Mouse (Mus musculus) frontal cortex, adult (tissue): ENCODE measurements at regions not wholly inside any gene's neighbourhood (a gene's known extent, or its start where the extent isn't known, plus 50 kb on each side); places are given as distances from the start of the nearest gene placed in this dataset.
"Not testable (repeated sequence)": the region's sequence is repeated elsewhere in the genome, so short reads cannot be mapped to it uniquely, and the experiment has no call there.

Source experiments
- ATAC-seq: cut with Nextera tagmentation; 2 replicates; pipeline ENCODE4 v1.9.2; 2017; ENCODE audit warnings: mild to moderate bottlenecking, moderate library complexity, mixed read lengths; ENCODE audit not compliant: low TSS enrichment

DNA sequence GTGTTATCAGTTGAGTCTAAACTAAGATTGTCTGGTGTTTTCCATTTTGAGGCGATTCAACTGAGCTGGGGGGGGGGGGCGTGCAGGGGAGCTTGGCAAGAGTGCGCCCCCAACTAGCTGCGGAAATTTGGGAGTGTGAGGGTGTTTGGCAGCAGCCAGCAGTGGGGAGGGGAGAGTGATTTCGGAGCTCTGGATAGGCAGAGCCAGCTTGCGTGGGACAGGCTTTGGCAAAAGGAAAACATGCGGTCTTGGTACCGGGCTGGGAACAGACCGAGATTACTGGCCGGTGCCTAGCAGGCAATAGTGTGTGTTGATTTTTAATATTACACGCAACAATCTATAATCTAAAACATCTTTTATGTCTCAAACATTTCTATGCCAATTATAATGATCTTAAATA is 199.4 kb upstream of the Cdk6 start:
- ATAC-seq = peak; percentile 44; the same call in 1 of the 2 replicates

DNA sequence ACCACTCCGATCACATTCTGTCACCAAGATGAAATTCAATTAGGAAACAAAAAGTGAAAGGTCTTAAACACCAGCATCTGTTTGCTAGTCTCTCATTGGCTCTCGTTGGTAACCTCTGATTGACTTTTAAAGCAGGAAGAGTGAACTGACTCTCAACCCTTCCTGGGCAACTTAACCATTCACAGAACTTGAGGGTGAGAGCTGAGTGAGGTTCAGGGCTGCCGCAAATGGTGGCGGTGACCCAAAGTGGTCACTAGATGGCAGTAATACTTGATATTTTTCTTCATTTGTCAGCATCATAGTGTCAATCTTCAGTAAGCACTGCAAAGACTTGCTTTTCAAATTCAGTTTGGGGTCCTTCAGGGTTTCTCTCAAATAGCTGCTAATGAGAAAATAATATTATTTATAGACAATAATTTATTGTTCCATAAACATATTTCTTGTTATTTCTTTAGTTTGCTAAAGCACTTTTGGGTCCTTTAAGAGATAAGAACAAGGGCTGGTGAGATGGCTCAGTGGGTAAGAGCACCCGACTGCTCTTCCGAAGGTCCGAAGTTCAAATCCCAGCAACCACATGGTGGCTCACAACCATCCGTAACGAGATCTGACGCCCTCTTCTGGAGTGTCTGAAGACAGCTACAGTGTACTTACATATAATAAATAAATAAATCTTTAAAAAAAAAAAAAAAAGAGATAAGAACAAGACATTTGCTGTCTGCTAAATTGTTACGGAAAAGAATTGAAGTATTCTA is 194.6 kb upstream of the Cdk6 start:
- peak; percentile 85 for ATAC-seq

DNA sequence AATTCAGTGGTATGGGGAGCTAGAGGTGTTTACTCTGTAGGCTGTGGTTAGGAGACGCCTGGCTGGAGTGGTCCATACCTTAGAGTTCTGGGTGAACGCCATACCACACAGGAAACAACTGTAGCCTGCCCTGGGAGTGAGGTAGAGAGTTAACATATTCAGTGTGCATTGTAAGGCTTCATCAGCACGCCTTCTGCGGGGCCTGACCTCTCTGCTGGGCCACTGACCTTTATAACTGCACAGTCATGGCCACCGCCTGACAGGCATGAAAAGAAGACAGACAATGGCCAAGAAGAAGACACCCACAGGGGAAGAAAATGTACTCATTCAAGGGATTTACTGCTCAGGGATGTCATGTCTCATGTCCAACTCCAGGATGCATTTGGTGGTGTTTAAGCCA is 191.4 kb upstream of the Cdk6 start:
- ATAC-seq = not testable (repeated sequence)

DNA sequence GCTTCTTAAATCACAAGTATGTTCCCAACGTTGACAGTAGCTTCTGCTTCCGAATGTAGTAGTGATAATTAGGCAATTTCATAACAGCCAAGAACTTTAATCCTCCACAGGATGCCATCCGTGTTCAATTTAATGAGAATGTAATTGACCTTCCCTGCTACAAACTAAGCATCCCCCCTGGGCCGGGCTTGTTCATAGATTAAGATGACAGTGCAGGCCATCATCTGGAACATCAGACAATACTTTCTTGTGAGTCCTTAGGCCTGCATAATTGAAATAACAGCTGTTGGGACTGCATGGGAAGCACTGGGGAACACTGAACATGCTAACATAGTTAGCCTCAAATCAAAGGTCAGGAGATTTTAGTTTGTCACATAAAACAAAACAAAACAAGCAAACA is 190.5 kb upstream of the Cdk6 start:
- not testable (repeated sequence) for ATAC-seq

DNA sequence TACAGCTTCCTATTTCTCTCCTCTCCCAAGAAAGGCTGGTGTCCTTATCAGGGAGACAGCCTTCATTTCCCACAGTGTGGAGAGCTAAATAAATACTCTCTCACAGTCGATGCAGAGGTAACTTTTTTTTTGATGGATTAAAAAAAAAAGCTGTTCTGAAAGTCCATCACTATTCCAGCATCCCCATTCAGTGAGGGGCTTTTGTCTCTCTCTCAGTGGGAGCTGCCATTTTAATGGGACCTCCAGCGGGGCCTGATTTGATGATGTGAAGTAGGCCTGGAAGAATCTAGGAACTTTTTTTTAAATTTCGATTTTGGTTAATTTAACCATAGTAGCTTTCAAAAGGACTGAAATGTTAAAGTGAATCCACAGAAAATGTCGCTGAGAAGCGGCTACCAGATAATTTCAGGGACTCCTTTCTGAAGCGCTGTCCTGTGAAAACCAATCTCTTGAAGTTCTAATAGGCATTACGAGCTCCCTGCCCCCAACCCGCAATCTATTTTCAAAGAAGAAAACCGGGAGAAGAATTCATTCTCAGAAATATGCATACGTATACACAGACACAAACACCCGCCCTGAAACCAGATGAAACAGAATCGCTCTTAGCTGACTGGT is 189.6 kb upstream of the Cdk6 start:
- ATAC-seq = peak; percentile 42; the same call in 1 of the 2 replicates

DNA sequence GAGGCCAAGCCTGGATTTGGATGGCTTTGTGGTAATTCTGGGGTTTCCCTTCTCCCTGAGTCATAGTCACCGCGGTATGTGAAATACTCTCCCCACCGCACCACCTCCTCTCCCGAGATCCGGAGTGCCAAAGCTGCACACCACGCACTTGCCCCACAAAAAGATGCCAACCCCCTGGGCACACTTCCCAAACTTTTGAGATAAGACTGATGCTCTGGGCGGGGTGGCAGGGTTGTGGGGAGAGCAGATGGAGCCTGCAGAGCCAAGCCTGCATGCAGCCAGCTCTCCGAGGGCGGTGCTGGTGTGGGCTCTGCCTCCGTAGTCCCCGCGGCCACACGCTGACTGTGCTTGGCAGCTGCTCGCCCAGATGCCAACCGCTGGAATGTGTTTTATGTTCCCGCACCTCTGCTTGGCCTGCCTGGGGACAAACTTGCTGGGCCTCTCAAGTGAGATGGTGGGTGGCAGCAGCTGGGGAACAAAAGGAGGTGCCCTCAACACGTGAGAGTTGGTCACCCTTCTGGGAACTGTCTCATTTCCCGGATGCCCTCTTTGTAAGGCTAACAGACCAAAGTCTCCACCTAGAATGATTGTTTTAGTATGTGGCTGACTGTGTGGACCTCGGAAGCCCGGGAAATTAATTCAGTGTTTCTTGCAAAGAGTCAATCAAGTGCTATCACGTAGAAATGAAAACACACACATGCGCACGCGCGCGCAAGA is 189.0 kb upstream of the Cdk6 start:
- peak; percentile 92 for ATAC-seq

DNA sequence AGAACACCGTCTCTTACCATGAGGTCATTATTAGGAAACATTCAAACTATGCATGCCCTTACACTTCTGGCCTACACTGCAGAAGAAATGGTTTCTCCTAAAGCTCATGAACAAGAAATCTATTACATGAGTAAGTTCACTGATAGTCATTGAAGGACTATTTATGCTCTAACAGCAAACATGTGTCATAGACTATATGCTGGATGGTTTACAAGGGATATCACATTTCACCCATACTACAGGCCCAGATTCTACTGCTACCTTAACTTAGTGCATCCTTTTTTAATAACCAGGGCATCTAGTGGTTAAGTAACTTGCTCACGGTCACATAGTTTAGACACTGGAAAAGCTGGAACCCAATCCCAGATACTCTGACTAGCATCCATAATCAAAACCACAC is 175.8 kb upstream of the Cdk6 start:
- not testable (repeated sequence) for ATAC-seq

DNA sequence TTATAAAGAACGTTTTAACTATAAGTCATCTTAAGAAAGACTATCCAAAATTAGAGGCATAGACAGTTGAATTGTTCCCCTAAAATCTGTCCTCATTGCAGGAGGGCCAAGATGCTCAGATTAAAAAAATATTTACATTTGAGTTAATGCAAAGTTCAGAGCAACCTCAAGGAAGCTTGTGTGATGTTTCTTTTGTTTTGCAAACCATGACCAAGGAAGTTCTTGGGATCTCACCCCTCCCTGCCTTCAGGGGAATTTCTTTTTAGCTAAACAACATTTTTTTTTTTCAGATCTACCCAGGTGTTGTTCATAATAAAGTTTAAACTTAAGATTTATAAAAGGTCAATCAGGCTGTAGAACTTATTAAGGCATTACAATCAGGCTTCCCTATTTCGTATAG is 174.8 kb upstream of the Cdk6 start:
- not testable (repeated sequence) for ATAC-seq

DNA sequence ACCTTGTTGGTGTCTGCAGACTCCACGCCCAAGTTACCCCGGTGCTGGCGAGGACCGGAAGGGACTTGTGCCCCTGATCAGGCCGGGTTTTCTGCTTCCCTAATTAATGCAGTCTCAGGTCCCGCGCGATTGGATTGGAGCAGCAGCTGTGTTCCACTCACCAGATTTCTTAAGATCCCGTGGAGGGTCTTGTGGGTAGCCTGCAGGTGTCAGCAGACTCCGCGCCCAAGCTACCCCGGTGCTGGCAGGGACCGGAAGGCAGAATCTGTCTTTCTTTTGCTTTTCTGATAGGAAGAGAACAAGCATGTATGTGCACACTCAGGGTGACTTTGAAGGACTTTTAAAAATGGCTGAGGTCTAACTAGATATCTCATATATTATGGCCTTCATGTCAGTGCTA is 147.7 kb upstream of the Cdk6 start:
- not testable (repeated sequence) for ATAC-seq

DNA sequence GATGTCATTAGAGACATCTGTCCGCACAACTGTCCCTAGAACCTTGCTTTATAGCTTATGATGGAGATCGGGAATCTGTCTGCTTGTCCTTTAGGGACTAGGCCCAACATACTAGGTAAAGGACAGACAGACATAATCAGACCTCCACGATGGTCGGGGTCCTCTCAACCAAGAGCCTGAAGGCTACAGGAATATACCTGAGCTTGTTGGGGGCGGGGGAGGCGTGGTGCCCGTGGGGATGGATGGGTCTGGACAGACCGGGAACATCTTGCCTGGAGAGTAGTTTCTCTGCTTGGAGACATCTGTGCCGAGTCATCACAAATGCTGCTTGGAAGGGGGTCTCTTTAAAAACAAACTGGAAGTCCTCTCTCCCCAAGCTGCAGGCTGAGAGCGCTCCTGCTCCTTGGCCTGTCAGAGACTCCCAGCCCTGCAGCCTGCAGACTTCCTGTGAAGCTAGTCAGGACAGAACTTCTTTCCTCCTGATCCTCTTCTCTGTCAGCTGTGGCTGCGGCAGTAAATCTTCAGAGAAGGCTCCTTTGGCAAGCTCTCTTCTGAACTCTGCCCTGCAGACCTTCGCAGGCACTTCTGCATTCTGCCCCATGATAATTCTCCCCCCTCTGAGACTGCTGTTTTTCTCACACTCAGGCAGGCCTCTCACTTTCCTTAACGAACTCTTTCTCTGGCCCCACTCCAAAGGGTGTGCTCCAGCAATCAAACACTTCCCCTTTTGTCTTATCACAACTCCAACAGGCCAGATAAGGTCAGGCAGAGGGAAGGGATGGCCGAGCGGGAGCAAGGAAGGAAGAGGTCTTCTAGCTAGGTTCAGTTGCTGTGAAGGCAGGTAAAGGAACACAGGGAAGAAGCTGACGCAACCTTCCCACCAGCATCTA is 143.1 kb upstream of the Cdk6 start:
- ATAC-seq = no peak

DNA sequence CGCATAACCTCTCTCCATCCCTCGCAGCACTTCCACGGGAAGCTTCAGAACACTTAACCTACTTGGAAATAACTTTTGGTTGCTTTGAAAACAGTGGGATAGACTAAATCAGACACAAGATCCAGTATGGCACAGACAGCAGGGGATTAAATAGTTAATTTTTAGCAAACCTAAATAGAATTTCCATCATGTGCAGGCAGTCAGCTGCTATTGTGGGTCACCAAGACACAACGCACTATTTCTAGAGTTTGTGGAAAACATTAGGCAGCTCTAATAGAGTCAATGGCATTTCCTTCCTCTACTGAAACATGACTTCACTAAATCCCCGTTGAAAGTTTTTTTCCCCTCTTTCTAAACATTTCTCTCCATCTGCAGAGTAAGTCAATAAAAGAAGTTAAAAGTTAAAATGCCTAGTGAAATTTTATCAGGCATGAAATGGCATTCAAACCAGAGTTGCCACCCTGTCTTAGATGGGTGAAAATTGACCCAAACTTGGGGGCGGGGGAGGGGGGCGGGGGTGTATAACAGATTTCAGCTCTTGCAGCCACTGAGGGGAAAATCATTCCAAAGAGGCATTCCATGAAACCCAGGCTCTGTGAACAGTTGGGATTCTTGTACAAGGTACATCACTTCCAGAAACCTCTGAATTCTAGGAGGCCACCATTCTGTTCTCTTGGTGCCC is 142.3 kb upstream of the Cdk6 start:
- not testable (repeated sequence) for ATAC-seq

DNA sequence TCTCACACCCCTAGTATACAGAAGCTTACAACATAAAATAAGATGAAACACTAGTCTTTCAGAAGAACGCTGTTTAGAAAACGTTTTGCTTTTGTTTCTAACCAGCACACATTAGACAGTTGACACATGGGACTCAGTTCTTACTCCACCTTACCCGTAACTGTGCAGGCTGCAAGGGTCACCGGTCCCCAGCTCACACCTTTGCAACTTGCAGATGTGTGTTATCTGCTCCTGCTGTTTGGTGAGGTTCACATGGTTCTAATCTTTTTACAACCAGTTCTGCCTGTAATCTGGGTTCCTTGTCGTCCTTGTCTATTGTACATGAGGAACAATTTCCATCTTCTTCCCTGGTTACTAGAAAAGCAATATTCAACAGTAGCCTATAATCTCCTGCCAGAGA is 135.1 kb upstream of the Cdk6 start:
- ATAC-seq = not testable (repeated sequence)

DNA sequence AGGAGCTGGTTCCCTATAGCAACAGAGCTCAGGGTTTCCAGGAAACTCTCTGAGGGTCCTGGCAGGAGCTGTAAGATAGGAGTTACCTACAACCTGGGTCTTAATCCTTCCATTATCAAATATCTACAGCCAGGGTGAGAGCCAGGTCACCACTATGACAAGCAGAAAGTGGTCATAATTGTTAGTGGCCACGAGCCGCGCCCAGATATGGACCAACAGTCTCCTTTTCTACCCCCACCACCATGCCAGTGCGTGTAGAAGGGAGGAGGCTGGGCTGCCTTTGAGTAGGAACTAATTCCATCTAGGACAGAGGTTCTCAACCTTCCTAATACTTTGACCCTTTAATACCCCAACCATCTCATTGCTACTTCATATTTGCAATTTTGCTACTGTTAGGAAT is 133.0 kb upstream of the Cdk6 start:
- not testable (repeated sequence) for ATAC-seq

DNA sequence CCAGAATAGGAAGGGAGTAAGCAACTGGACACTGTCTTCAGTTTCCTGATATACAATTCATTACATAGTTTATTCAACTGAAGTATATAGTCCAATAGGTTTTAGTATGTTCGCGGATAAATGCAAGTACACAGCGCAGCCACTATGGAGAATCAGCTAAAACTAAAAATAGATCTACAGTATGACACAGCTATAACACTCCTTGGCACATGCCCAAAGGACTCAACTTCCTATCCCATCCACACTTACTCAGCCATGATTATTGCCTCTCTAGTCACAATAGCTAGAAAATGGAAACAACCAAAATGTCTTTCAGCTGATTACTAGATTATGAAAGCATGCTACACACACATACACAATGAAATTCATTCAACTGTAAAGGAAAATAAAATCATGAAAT is 130.0 kb upstream of the Cdk6 start:
- ATAC-seq = no peak

DNA sequence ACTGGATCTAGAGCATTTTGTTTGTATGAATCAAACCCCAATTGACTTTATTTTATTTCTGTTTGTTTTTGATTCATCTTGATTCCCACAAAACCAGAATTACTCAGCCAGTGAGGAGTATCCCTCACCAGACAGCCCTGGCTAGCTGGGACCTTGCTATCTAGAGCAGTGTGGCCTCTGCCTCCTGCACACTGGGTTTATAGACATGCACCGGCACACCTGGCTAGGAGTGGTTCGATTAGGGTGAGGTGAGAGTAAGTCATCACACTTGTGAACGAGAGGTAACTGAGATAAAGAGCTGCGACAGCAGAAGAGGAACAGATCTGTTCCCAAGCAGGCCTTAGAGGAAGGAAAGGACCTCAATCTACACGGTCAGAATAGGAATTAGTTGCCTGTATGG is 125.2 kb upstream of the Cdk6 start:
- ATAC-seq = no peak

DNA sequence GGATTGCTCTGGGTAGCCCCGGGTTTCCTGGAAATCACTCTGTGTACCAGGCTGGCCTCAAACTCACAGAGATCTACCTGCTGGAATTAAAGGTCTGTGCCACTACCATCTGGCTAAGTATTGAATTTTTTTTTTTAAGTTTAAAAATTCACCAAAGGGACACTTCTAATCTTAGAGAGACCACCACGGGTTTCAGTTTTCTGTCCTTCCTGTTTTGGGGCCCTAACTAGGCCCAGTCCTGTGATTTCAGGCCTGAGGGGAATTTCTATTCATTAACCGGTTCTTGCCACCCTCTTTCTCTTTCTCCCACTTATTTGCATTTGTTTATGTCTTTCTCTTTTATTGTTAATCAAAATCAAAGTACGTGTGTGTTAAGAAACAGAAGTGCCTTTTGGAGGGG is 122.1 kb upstream of the Cdk6 start:
- ATAC-seq = no peak

DNA sequence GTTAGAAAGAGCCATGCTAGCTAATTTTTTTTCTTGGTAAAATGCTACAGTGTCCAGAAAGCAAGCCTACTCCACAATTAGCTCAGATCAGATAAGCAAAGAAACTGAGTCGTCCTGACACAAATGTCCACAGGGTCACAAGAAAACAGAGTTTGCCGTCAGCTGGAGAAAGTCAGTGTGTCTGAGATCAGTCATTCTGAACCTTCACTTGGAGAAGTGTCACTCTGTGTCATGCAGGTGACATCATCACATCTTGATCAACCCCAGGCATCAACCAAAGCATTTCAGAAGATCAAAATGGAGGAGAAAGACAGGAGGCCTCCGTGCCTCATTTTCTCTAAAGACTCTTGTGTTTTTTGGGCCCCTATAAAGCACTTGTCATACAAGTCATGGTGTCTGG is 121.5 kb upstream of the Cdk6 start:
- ATAC-seq = no peak

DNA sequence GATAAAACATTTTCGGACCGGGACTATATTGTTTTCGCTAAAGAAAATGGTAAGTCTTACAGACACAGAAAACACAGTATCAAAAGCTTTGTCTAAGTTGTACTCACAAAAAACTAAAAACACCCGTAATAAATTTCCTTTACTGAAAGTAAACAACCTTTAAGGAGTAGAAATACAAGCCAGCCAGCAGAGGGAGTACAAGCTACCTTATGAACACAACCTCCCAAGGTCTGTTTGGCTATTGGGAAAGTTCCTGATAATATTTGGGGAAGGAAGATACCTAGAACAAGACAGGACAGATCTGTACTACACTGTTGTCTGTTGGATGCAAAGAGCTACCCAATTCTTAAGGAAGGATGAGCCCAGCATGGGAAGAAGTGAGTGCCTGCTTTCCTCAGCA is 117.5 kb upstream of the Cdk6 start:
- not testable (repeated sequence) for ATAC-seq

DNA sequence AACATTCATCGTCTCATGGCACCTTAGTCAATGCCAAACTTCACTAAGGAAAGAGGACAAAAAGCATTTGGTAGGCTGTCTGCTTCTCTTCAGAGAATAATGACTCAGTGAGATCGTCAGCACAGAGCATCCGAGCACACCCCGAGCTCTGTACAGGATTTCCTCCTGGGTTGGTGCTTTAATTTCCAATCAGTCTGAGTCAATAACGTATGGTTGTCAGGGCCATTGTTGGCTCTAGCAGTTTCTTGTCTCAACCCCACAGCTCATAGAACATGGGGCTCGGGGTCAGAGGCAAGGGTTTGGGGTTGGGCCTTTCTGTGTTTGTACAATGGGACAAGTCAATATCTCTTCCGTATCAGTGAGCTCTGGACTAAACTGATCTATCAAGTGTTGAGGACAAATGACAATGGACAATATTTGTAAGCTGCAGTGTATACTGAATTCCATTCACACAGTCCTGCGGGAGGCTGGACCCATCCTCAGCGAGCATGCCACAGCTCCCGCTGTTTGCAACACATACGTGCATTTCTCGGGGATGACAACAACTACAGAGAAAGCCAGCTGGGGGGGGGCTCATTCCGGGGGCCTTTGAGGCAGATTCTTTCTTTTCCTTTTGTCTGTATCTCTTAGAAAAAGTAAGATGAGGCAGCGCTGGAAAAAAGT is 116.8 kb upstream of the Cdk6 start:
- not testable (repeated sequence) for ATAC-seq

DNA sequence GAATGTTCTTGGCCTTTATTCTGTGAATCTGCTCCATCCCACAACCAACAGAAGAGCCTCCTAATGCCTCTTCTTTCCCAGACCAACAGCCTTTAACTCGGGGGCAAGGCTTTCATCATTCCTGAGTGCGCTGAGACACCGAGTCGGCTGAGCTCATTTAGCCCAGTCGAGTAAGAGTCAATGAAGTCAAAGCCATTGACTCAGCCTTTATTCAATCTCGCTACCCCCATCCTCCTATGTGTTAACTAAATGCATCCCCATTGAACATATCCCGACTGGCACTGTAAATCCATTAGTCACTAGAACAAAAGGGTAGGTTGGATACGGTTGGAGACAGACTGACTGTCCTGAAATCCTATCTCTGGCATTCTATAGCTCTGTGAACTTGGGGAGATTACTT is 115.9 kb upstream of the Cdk6 start:
- not testable (repeated sequence) for ATAC-seq

DNA sequence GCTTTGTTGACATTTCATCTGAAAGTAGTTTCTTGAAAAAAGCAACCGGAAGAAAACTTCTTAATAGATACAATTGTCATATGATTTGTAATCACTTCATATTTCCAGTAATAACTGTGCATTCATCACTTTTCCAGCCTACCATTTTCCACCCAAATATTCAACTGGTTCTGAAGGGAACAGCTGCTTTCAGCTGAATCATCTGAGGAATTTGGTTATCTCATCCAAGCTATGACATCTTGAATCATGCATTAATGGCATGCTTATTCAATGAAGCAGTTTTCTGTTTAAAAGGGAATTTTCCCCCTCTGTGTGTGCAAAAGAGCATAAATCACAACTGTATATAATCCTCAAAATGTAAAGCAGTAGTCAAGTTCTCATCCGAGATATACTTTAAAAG is 97.2 kb upstream of the Cdk6 start:
- not testable (repeated sequence) for ATAC-seq
